Mouse (Mus musculus) limb, embryonic 14.5 days (tissue): ENCODE data around the gene Plcb4. TPM values are rescaled to one million over a fixed set of nuclear protein-coding genes. Genes with fewer than 3 reads are reported as not detected.

ENCODE experiments used
- ATAC-seq: fragments of 200-750 bp; cut with Nextera tagmentation; 2 replicates; pipeline ENCODE4 v1.8.0; 2017; ENCODE audit warnings: low read depth, moderate number of reproducible peaks, moderate TSS enrichment; ENCODE audit not compliant: low FRiP score
- DNase-seq: peaks from one replicate; pipeline ENCODE4 v3.0.0-alpha.2; 2015; ENCODE audit warnings: low spot score
- H3K27ac ChIP-seq: fragments of 300-500 bp; sonication (generic); replicated peaks from 2 replicates; pipeline ENCODE4 v1.5.1; 2014; ENCODE audit warnings: low read depth, mild to moderate bottlenecking, low read length, moderate library complexity, mixed read lengths
- H3K27me3 ChIP-seq: fragments of 300-500 bp; sonication (generic); 2 replicates; pipeline ENCODE4 v1.6.1; 2014; ENCODE audit warnings: low read length, mixed read lengths; ENCODE audit not compliant: control insufficient read depth, insufficient read depth
- H3K36me3 ChIP-seq: fragments of 300-500 bp; sonication (generic); 2 replicates; pipeline ENCODE4 v1.6.1; 2014; ENCODE audit warnings: mild to moderate bottlenecking, low read length, moderate library complexity, mixed read lengths; ENCODE audit not compliant: control insufficient read depth, insufficient read depth
- H3K4me1 ChIP-seq: fragments of 300-500 bp; sonication (generic); 2 replicates; pipeline ENCODE4 v1.6.1; 2014; ENCODE audit warnings: antibody characterized with exemption, low read length, mixed read lengths; ENCODE audit not compliant: control insufficient read depth, insufficient read depth
- H3K4me2 ChIP-seq: fragments of 300-500 bp; sonication (generic); replicated peaks from 2 replicates; pipeline ENCODE4 v1.6.1; 2014; ENCODE audit warnings: low read depth, mild to moderate bottlenecking, low read length, moderate library complexity; ENCODE audit not compliant: severe bottlenecking
- H3K4me3 ChIP-seq: fragments of 300-500 bp; sonication (generic); replicated peaks from 2 replicates; pipeline ENCODE4 v1.5.1; 2014; ENCODE audit warnings: low read length
- H3K9ac ChIP-seq: fragments of 300-500 bp; sonication (generic); 2 replicates; pipeline ENCODE4 v1.6.1; 2014; ENCODE audit warnings: mild to moderate bottlenecking, low read depth, low read length, moderate library complexity; ENCODE audit not compliant: severe bottlenecking
- H3K9me3 ChIP-seq: fragments of 300-500 bp; sonication (generic); 2 replicates; pipeline ENCODE4 v1.6.1; 2016; ENCODE audit warnings: low read length; ENCODE audit not compliant: control insufficient read depth
- POLR2A ChIP-seq: fragments of 200-500 bp; IDR thresholded peaks from 2 replicates; pipeline ENCODE4 v1.8.0; 2012; ENCODE audit warnings: inconsistent platforms, mild to moderate bottlenecking, moderate library complexity, borderline replicate concordance; ENCODE audit not compliant: insufficient read depth, insufficient read length; ENCODE audit errors: extremely low read depth
- WGBS: fragments of 180-500 bp; shearing (Covaris S2); extraction: QIAGEN DNeasy Blood & Tissue Kit; methylation state at CpG from one replicate; pipeline ENCODE4 v1.1.7; 2014; 5-methylcytosine and 5-hydroxymethylcytosine counted together
- polyA plus RNA-seq, 2 experiments: library from polyadenylated mRNA; depleted of rRNA in 1 of 2; stranded (reverse) in 1 of 2; unstranded in 1 of 2; fragments of >200 nt; fragmentation: Nextera tagmentation in 1 of 2; extraction: Ambion mirVana in 1 of 2; gene quantifications; 2 replicates each; pipeline versions ENCODE4 v1.2.1 to v1.2.3; 2012 to 2014

The Plcb4 gene
- polyA plus RNA-seq, 2 experiments, result 13.1 to 23.1 TPM

DNA sequence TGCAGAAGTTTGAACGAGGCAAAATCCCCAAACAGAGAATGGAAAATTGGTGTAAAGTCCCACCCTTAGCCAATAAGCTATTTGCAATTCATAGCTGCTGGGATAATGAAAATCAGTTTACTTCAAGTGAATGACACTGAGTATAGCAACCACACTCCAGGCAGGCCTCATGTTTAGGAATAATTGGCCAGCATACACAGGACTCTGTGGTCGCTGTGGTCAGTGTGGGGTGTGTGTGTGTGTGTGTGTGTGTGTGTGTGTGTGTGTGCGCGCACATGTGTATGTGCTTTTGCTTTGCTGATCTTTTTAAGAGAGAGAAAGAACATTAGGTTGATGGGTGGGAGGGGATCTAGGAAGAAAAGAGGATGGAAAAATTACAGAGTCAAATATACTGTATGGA, 134.1 kb downstream of the Plcb4 start:
- Histone ChIP-seq H3K27me3 (no peaks in the 10 kb centered on the region), H3K36me3 (no peaks in the 10 kb centered on the region), H3K4me2 (no peak overlapping the region), H3K9me3 (no peaks in the 10 kb centered on the region), H3K27ac (no peak overlapping the region), H3K9ac (no peak overlapping the region), H3K4me1 (peaks cover 4% of the 10 kb centered on the region; the same call in 1 of the 2 replicates), H3K4me3 (no peak overlapping the region)
- WGBS, result 88% methylated on average over 4 of the region's 4 CpGs
- TF ChIP-seq POLR2A, result no peak
- ATAC-seq (no peak), DNase-seq (no peak)

DNA sequence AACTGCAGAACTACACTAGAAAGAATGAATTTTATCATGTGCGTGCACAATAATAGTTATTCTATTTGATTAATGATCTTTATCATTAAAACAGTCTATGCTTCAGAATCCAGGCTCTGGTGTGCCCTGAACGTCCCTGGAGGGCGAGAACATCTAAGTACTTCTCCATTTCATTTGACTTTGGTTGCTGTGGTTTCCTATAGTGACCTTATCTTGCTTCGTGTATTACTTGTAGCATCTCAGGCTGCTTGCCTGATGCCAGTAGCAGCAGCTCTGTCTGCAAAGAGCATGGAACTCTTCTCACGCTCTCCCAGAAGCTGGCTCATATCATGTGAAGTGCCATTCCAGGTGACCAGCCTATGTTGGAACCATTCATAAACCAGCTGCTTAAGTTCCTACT, 137.9 kb downstream of the Plcb4 start:
- H3K9me3 ChIP-seq, result no peaks in the 10 kb centered on the region
- no peak for ATAC-seq
- H3K9ac ChIP-seq, result no peak overlapping the region
- no peak overlapping the region for H3K4me3 ChIP-seq
- H3K27me3 ChIP-seq, result no peaks in the 10 kb centered on the region
- H3K36me3 ChIP-seq, result no peaks in the 10 kb centered on the region
- peaks cover 8% of the 10 kb centered on the region; the same call in 1 of the 2 replicates for H3K4me1 ChIP-seq
- H3K4me2 ChIP-seq, result no peak overlapping the region
- TF ChIP-seq POLR2A, result no peak
- 92% methylated on average over 5 of the region's 5 CpGs for WGBS
- no peak for DNase-seq
- H3K27ac ChIP-seq, result no peak overlapping the region

DNA sequence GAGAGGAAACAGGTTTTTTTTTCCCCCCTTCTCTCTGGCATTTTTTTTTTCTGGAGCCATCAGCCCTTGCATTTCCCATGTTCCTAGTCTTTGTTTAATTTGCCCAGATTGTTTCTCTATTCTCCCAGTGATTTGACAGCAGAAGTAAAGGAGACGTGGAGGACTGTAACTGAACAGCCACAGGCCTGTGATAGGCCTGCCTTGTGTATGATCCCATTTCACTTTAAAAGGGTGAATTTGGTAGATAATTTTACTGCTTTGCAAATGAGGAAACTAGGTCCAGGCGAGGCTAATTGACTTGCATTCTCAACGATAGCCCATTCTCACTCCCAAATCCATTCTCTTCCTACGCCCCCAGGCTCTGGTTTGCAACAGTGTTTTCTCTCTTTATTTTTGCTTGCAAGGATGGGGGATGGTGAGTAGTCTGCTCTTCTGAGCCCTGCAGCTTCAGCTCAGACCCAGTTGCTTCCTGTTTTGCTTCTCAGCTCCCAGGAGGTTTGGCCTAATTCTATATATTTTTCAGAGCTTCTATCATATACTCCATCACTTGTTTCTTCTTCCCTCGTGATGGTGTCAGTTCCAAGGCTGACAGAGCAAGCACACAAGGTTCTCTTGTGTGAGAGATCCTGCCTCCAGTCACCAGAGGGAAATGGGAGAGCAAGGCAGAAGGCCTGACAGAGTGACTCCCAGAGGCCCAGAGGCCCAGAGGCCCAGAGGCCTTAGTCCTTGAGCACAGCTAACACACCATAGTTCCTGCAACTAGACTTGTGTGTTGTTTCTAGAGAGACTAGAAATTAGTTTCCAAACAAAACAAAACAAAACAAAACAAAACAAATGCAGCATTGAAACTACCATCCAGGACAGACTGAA, 139.1 kb downstream of the Plcb4 start:
- H3K27me3 ChIP-seq, result no peaks in the 10 kb centered on the region
- no peak overlapping the region for H3K4me2 ChIP-seq
- no peak for TF ChIP-seq POLR2A
- DNase-seq, result no peak
- H3K9me3 ChIP-seq, result no peaks in the 10 kb centered on the region
- ATAC-seq, result no peak
- H3K4me3 ChIP-seq, result no peak overlapping the region
- no peak overlapping the region for H3K27ac ChIP-seq
- no peaks in the 10 kb centered on the region for H3K36me3 ChIP-seq
- WGBS, result 28% methylated on average over 5 of the region's 5 CpGs
- H3K9ac ChIP-seq, result no peak overlapping the region
- peaks cover 8% of the 10 kb centered on the region; the same call in 1 of the 2 replicates for H3K4me1 ChIP-seq

DNA sequence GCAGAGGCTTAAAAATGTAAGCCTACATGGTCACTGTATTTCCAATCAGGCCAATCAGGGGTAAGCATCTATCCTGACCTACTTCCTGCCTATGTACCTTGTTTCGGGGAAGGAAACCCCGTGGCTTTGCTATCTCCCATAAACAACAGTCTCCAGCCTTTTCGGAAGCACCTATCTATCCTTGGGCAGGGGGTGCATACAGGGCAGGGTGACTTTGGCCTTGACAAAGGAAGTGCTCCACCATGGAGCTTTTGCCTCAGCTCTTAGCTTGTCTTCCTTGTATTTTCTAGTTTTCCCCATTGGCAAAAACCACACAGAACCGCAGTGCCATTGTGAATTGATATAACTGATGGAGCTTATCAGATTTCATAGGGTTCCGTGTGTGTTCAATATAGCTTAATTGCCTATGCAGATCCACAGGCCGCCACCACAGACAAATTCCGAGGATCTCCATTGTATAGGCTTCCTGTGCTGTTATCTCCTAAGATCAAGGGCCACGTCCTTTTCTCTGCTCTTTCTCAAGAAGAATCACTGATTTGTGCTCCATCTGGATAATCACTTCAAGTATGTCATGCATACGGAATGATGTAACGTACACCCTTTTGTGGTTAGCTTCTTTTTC, 140.4 kb downstream of the Plcb4 start:
- TF ChIP-seq POLR2A, result no peak
- no peak for ATAC-seq
- no peak overlapping the region for H3K9ac ChIP-seq
- DNase-seq, result no peak
- H3K27me3 ChIP-seq, result no peaks in the 10 kb centered on the region
- no peaks in the 10 kb centered on the region for H3K36me3 ChIP-seq
- no peaks in the 10 kb centered on the region for H3K9me3 ChIP-seq
- 86% methylated on average over 10 of the region's 10 CpGs for WGBS
- no peak overlapping the region for H3K4me2 ChIP-seq
- H3K4me3 ChIP-seq, result no peak overlapping the region
- H3K27ac ChIP-seq, result no peak overlapping the region
- peaks cover 8% of the 10 kb centered on the region; the same call in 1 of the 2 replicates for H3K4me1 ChIP-seq

DNA sequence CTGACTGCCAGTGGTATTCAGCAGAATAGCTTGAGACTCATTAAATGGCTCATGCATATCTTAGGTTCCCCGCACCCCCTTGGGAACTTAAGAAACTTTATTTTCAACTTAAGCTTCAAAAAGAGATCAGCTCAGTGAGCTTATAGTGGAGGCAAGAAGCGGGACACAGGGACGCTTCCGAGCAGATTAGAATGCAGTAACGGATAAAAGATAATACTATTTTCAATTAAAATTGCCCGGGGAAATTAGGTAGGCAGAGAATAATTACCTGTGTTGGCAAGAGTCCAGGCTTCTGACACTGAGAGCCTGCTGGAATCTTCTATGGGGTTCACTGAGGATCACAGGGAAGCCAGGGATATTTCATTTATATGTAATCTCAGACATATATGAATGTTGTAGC, 141.6 kb downstream of the Plcb4 start:
- no peak overlapping the region for H3K4me3 ChIP-seq
- no peaks in the 10 kb centered on the region for H3K9me3 ChIP-seq
- WGBS, result 73% methylated on average over 6 of the region's 6 CpGs
- no peak overlapping the region for H3K4me2 ChIP-seq
- no peak overlapping the region for H3K9ac ChIP-seq
- DNase-seq (no peak), ATAC-seq (no peak)
- TF ChIP-seq POLR2A, result no peak
- no peak overlapping the region for H3K27ac ChIP-seq
- H3K27me3 ChIP-seq, result no peaks in the 10 kb centered on the region
- H3K4me1 ChIP-seq, result peaks cover 8% of the 10 kb centered on the region; the same call in 1 of the 2 replicates
- no peaks in the 10 kb centered on the region for H3K36me3 ChIP-seq
